Comparison of ENCODE assay signal across 12 mouse cellular contexts in the genomic region with DNA sequence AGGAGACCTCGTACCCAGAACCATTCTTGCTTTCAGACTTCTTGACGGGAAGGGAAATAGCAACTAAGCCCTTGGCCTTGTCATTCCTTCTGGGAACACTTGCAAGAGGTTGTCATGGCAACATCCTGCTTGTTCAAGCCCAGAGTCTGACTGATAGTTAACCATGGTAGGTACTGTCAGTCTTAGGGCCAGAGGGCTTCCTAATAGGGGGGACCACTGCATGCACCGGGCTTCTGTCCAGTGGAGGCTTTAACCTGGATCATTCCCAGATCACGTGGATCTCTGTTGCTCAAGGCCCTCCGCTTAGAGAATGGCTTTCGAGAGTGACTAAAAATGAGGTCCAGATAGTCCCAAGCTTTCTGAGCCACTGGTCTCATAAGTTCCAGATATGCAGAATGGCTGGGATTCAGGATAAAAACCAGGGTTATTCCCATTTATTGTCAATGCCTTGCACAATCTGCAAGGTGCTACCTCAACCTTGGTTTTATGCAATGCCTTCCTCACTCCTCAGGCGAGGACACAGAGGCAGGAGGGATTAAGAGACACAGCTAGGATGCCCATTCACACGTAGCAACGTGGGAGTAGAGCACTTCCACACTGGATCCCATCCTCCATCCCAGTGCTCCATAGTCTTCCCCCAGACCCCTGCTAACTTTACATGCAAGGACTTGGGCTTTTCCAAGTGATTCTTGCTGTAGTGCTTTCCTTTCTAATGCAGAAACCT.
DNase-seq lines count a peak whose midpoint lies in the region; ATAC-seq and TF ChIP-seq lines count a peak whose summit lies in the region.
"Had no signal": no experiment of that assay in that cellular context is flagged by ENCODE, and none has a peak within 500 bp of the region (broad histone marks: within the 10 kb centered on the region; RNA-seq: fewer than 3 reads in every experiment).

No protein-coding gene starts in this region.

- no peaks in the 10 kb centered on the region for H3K27me3 ChIP-seq in forebrain, embryonic 15.5 days
- H3K27me3 ChIP-seq in forebrain, embryonic 12.5 days, result no peaks in the 10 kb centered on the region
- no peaks in the 10 kb centered on the region for H3K27me3 ChIP-seq in lung, embryonic 14.5 days (ENCODE audit: insufficient read depth, low read length)
- no peaks in the 10 kb centered on the region for H3K27me3 ChIP-seq in midbrain, embryonic 14.5 days (ENCODE audit: control insufficient read depth, insufficient read depth, low read length)
- H3K27me3 ChIP-seq: liver, embryonic 12.5 days had no signal

- H3K4me1 ChIP-seq in forebrain, embryonic 15.5 days, result peaks cover 5% of the 10 kb centered on the region; the same call in 1 of the 2 replicates
- H3K4me1 ChIP-seq in forebrain, embryonic 12.5 days, result peaks cover 8% of the 10 kb centered on the region; the same call in 1 of the 2 replicates
- H3K4me1 ChIP-seq in lung, embryonic 14.5 days (ENCODE audit: insufficient read depth), result no peaks in the 10 kb centered on the region
- H3K4me1 ChIP-seq in midbrain, embryonic 14.5 days (ENCODE audit: control insufficient read depth, insufficient read depth, low read length), result no peaks in the 10 kb centered on the region
- H3K4me1 ChIP-seq: liver, embryonic 12.5 days had no signal

- 65% methylated on average over 9 of the region's 9 CpGs for WGBS in forebrain, embryonic 15.5 days
- whole genome bisulfite sequencing in forebrain, embryonic 12.5 days, result 69% methylated on average over 9 of the region's 9 CpGs
- WGBS in lung, embryonic 14.5 days, result 62% methylated on average over 9 of the region's 9 CpGs
- WGBS in midbrain, embryonic 14.5 days, result 53% methylated on average over 9 of the region's 9 CpGs

- no peak overlapping the region for H3K27ac ChIP-seq in forebrain, embryonic 15.5 days (replicated peaks)
- H3K27ac ChIP-seq in forebrain, embryonic 12.5 days, result no peak overlapping the region
- H3K27ac ChIP-seq in lung, embryonic 14.5 days (ENCODE audit: low read depth), result no peak overlapping the region
- no peak overlapping the region for H3K27ac ChIP-seq in midbrain, embryonic 14.5 days (replicated peaks; ENCODE audit: low read depth, low read length)
- H3K27ac ChIP-seq: liver, embryonic 12.5 days had no signal

- DNase-seq in lung, embryonic 14.5 days, result peak; percentile 40
- DNase-seq in lung, postnatal 4 days, result no peak
- peak; percentile 67 for DNase-seq in brain, adult 2 months (ENCODE audit: low read depth, low spot score)
- peak; percentile 71 for DNase-seq in midbrain, embryonic 14.5 days
- DNase-seq in urinary bladder, postnatal 25 days (ENCODE audit: low spot score), result no peak
- no peak for DNase-seq in adrenal gland, postnatal 25 days
- DNase-seq: gastrocnemius, postnatal 36 days; thymus, adult 18-20 months had no signal

- H3K36me3 ChIP-seq in forebrain, embryonic 15.5 days, result no peaks in the 10 kb centered on the region
- no peaks in the 10 kb centered on the region for H3K36me3 ChIP-seq in forebrain, embryonic 12.5 days (replicated peaks)
- H3K36me3 ChIP-seq in lung, embryonic 14.5 days (ENCODE audit: insufficient read depth), result no peaks in the 10 kb centered on the region
- no peaks in the 10 kb centered on the region for H3K36me3 ChIP-seq in midbrain, embryonic 14.5 days (ENCODE audit: control insufficient read depth, insufficient read depth, low read length)
- H3K36me3 ChIP-seq: liver, embryonic 12.5 days had no signal

- no peak overlapping the region for H3K4me3 ChIP-seq in forebrain, embryonic 15.5 days
- no peak overlapping the region for H3K4me3 ChIP-seq in forebrain, embryonic 12.5 days (replicated peaks)
- no peak overlapping the region for H3K4me3 ChIP-seq in lung, embryonic 14.5 days (ENCODE audit: low read depth, low read length)
- H3K4me3 ChIP-seq in midbrain, embryonic 14.5 days (replicated peaks; ENCODE audit: low read depth, low read length), result no peak overlapping the region
- H3K4me3 ChIP-seq: liver, embryonic 12.5 days had no signal

- H3K9ac ChIP-seq in forebrain, embryonic 15.5 days (replicated peaks), result no peak overlapping the region
- no peak overlapping the region for H3K9ac ChIP-seq in forebrain, embryonic 12.5 days
- no peak overlapping the region for H3K9ac ChIP-seq in lung, embryonic 14.5 days
- H3K9ac ChIP-seq in midbrain, embryonic 14.5 days (replicated peaks; ENCODE audit: low read length), result no peak overlapping the region
- H3K9ac ChIP-seq: liver, embryonic 12.5 days had no signal

- H3K4me2 ChIP-seq in forebrain, embryonic 15.5 days (replicated peaks), result no peak overlapping the region
- no peak overlapping the region for H3K4me2 ChIP-seq in forebrain, embryonic 12.5 days
- no peak overlapping the region for H3K4me2 ChIP-seq in lung, embryonic 14.5 days
- no peak overlapping the region for H3K4me2 ChIP-seq in midbrain, embryonic 14.5 days (ENCODE audit: low read length)
- H3K4me2 ChIP-seq: liver, embryonic 12.5 days had no signal

- no peaks in the 10 kb centered on the region for H3K9me3 ChIP-seq in forebrain, embryonic 15.5 days
- no peaks in the 10 kb centered on the region for H3K9me3 ChIP-seq in forebrain, embryonic 12.5 days
- no peaks in the 10 kb centered on the region for H3K9me3 ChIP-seq in lung, embryonic 14.5 days (ENCODE audit: low read depth, low read length)
- no peaks in the 10 kb centered on the region for H3K9me3 ChIP-seq in midbrain, embryonic 14.5 days (ENCODE audit: control insufficient read depth, low read length)
- H3K9me3 ChIP-seq: liver, embryonic 12.5 days had no signal

- peak; percentile 74 for ATAC-seq in forebrain, embryonic 15.5 days (replicated peaks)
- ATAC-seq in forebrain, embryonic 12.5 days (ENCODE audit: low FRiP score), result no peak
- ATAC-seq in lung, embryonic 14.5 days (ENCODE audit: insufficient read depth), result peak; percentile 38
- peak; percentile 58; the same call in 1 of the 2 replicates for ATAC-seq in midbrain, embryonic 14.5 days (ENCODE audit: low FRiP score, low TSS enrichment)
- ATAC-seq: CD4-positive, CD25-positive, alpha-beta regulatory T cell, adult 4 months; liver, embryonic 12.5 days had no signal

- no peak for TF ChIP-seq CTCF in lung, embryonic 14.5 days (IDR thresholded peaks at IDR 0.05; ENCODE audit: low read depth)

Comparison
In these comparisons a context has a peak if more than half of its experiments do, and no peak if none do; other contexts are left out.
1. DNase-seq: peak in lung, embryonic 14.5 days (single experiment), brain, adult 2 months (single experiment) and midbrain, embryonic 14.5 days (single experiment); none in lung, postnatal 4 days (0 of 2), urinary bladder, postnatal 25 days (single experiment) and adrenal gland, postnatal 25 days (single experiment).